Mouse (Mus musculus): ENCODE measurements around the gene Adora3.

Gene Adora3

DNA sequence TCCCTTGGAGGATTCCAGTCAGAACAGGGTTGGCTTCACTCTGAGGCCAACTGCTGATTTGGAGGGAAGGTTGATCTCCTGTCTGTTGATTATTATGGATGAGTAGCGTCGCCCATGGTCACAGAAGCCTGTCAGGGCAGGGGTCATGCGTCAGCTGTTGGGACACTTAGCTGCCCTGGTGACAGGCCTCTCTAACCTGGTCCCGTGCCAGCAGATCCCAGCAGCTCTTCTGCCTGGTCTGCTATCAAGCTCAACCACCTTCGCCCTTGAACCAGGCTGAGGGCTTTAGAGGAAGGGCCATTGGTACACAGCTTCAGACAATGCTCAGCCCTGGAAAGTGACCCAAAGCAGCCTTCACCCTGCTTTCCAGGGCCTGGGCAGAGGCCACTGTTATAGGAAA is 5.4 kb downstream of the Adora3 start:
- DNase-seq: peak in 1 of 2 experiments; percentile 68

DNA sequence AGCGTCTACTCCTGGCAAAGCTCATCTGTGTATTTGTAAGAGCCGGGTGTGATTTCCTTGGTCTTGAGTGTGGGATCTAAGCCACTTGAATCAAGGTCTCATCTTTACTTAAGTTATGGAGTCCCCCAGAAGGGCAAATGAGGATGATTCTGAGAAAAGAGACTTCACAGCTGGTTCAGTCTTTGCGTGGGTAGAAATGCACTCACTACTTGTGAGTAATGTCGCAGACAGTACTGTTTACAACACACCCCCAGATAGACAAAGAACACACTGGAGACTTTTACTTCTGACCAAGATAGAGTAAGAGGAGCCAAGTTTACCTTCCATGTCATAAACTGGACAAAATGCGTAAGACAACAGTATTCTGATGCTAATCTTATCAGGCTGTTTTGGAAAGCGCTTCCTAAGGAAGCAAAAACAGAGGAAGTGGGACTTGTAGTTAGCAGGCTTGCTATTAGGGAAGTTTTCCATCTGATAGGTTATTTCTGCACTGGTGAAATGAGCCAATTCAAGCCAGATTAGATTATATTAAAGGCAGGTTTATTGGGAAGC is 6.7 kb downstream of the Adora3 start:
- no peak for DNase-seq

DNA sequence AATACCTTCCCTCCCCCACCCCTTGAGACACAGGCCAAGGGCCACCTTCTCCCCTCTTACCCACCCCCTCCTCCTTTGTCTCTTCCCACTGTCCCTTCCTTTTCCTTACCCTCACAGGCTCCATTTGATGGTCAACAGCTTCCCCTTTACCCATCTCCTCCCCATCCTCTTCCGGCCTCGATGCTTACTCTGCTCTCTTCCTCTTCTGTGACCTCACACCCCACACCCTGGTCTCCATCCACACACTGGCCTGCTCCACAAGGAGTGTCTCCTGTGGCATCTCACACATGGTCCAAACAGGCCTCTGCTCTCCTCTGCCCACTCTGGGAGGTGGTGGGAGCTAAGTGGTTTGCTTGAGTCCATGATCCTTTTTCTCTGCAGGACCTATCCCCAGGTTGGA is 7.3 kb downstream of the Adora3 start:
- DNase-seq: no peak

DNA sequence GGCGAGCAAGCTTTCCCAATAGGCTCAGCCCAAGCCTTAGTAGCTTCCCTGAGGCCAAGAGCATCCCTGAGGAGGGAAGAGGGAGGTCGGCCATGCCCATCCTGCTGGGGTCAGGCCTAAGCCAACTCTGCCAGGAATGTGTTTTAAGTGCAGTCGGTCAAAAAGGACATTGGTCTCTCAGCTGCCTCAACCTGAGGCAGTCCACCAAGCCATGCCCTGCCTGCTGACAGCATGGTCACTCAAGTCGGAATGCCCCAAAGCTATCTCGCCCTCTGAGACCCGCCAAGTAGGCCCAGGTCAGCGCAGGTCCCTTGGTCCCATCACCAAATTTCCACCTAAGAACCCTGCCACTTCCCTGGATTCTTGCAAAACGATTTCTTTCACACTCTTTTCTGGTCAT is 8.1 kb downstream of the Adora3 start:
- no peak for DNase-seq

DNA sequence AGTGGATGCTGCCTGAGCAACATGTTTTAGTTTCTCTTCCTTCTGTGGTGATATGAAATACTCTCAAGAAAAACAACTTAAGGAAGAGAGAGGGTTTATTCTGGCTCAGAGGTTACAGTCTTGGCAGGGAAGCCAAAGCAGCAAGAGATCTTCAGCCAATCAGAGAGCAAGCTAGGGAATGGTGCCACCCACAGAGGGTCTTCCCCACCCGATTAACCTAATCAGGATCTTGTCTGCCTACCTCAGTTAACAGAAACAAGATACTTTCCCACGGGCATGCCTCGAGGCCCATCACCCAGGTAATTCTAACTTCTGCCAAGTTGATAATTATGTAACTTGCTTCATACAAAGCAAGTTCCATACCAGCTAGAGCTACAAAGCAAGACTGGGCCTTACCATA is 9.8 kb downstream of the Adora3 start:
- no peak for DNase-seq

DNA sequence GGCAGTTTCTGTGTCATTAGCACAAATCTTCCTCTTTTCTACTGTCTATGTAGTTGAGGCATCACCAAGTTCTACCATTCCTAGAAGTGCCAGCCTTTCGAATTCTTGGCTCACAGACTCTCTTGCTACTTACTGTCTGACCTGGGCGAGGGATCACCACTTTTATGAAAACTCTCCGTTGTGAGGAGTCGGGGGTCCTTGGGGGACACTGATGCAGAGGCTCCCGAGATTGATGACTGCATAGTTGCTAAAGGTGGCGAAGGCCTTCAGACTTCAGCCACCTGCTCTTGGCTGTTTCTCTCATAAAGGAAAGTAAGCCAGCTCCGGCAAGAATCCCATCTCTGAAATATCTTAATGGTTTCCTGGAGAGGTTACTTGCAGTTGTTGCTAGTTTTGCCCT is 11.4 kb downstream of the Adora3 start:
- no peak for DNase-seq

DNA sequence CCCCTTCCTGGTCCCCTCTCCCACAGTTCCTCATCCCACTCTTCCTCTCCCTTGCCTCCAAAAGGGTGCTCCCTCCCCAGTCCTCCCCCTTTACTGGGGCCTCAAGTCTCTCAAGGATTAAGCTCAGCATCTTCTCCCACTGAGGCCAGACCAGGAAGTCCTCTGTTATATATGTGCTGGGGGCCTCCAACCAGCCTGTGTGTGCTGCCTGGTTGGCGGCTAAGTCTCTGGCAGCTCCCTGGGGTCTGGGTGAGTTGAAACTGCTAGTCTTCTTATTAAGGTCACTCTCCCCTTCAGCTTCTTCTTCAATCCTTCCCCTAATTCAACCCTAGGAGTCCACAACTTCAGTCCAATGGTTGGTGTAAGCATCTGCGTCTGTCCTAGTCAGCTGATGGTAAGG is 12.5 kb downstream of the Adora3 start:
- no peak for DNase-seq

DNA sequence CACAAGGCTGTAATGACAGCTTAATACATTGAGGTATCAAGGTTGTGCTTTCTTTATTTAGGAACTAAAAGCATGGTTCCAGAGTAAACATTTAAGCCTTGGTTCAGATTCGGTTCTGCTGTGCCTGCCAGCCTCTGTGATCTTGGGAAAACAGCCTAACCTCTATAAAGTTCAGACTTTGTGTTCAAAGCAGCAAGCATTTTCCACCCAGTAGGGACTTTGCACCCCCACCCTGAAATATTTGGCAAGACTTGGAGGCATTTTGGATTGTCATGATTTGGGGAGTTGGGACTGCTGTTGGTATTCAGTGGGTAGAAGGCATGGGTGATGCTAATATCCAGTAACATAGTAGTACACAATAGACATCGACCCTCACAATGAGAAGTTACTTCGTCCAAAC is 18.3 kb downstream of the Adora3 start:
- no peak for DNase-seq

DNA sequence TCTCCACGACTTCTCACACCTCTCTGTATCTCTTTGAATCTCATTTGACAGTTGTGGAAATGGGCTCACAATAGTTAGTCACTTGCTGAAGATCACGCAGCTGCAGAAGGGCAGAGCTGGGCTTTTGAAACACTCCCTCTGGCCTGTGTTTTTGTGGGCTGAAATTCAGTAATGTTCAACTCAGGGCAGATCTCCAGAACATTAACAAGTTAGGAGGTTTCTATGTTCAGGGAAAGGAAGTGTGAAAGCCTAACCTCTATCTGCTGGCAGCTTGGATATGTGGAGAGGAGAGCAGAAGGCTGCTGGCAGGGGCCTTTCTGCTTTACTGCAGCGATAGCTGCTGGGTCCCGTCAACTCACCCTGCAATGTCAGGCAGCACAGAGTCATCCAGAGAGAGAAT is 19.6 kb downstream of the Adora3 start:
- peak; percentile 10 to 18 for DNase-seq

DNA sequence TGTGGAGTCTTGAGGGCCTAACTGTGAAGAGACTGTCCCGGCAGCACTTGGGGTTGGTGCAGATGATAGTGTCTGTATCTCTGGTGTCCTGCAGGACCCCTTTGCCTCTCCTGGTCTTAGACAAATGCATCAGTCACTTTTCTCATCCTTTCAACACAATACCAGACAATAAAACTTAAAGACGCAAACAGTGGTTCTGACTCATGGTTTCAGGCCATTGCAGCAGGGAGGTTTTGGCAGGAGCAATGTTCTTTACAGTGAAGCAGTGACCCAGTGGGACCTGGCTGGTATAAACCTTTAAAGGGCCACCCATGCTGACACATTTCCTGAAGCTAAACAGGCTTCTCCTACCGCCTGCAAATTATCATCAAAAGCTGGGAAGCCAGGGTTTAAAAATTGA is 20.5 kb downstream of the Adora3 start:
- DNase-seq: no peak

DNA sequence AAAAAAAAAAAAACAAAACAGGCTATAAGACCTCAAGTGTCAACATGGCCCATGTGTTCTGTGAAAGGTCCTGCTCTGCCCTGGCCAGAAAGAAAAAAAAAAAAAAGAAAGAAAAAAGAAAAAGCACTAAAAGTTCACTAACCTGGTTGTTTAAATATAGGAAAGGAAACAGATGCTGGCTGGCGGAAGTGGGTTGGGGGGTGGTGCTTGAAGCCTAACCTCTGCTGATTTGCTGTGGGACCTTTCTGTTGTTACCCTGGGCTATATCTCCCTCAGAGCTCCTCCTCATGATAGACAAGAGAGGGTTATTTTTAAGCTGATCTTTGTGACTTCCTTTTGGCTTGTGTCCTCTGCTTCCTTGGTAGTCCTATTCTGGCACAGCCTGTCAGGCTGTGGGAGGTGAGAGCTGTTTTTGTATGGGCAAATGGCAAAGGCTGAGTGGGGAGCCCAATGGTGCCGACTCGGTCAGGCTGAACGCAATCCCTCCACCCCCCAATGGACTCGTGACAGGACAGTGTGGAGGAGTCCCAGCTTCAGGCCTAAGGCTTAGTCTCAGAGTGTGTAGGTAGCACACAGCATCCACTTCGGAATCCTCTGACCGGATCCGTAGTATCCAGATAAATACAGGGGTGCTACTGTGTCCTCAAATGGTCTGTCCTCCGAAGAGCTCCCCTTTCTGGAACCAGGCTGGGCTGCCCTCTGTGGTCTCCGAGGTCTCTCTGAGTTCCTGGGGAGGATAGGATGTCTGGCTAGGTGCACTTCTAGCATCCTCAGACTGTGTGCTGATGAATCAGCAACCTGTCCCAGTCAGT is 21.3 kb downstream of the Adora3 start:
- peak; percentile 55 to 56 for DNase-seq

DNA sequence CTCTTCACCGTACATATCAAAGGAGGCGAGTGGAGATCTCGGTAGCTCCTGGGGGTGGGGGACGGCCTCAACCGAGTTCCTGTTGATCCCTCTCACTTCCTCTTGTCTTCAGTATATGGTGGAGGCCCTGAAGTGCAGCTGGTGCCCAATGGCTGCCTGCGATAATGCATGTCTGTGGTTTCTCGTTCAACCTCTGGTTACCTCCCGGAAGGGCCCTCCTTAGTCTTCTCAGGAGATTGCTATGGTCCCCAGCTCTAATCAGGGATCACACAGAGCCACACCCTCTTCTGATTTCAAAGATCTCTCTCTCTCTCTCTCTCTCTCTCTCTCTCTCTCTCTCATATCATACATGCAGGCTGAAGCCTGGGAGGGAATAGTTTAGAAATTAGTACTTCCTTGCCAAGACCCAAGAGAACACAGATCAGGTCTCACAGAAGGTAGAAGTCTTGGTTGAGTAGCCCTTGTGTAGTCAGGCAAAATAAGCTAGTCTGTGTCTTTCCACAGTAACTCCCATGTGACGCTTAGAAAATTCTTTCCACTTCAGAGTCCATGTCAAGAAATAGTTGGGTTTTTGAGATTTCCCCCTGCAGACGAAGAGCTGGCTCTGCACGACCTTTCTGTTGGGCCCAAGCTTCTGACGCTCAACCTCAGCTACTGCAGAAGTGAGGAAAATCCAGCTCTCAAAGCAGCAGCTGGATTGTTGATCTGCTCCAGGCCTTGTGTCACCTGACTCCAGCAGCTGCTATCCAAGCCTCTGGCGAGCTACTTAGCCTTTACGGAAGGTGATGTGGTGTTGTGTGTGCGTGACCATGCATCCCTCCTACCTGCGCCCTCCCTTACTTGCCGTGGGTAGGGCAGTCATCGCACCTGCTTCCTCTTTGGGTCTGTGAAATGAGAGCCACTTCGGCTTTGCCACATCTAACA is 22.2 kb downstream of the Adora3 start:
- DNase-seq: peak in 1 of 2 experiments; percentile 30

DNA sequence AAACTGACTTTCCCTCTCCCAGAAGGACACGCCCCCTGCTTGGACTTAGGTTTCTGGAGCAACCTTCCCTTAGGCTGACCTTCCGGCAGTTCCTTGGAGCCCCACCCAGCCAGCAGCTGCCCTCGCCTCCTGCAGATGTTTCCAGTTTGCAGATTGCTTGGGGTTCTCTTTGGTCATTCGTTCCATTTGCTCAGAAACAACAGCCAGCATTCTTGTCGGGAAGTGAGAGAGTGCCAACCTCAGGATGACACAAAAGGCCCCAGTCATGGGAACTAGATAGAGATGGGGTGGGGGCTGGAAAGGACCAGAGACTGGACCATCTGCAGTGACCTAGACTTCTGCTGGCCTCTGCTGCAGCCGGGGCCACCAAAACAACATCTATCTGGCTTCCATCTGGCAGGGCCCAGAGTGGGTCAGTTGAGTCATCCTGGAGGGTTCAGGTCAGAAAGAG is 23.3 kb downstream of the Adora3 start:
- DNase-seq: peak; percentile 46 to 51

DNA sequence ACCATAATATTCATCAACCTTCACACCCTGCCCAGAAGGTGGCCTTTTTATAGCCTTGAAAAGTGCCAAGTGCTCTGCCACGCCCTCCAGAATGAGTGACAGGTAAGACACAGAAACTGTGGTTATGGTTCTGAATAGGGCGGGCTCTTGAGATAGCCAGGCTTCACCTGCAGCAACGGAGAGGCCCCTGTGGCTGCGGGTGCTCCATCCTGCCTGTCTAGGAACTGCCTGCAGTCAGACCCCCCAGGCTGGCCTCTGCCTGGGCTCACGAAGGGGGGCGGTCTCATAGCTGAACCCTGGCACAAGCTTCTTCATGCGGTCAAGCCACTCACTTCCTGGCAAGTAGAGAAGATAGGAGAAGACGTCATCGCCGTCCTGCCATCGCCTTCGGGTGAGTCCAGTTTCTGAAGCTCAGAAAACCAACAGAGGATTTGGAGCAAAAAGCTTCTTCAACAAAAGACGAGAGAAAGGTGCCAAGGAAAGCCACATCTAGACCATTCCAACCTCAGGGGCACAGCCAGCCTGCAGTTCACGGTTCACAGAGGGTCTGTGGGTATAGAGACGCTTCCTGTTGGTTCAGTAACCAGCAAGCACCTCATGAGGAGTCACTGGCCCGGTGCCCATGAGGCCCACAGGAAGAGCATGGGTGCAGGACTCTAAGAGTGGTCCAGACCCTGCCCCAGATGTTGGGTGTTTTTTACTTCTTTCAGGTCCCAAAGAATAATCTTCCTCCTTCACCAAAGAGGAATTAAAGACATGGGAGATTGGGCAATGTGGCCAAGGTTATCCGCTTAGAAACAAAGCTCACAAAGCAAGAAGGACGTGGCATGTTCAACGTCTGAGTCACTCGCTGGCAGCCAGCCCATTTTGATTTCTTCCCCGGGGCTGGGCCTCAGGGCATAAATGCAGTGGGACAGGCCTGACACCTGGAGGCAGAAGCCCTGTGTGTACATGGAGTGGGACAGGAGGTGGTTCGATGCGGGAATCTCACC is 24.2 kb downstream of the Adora3 start:
- peak; percentile 86 to 93 for DNase-seq

DNA sequence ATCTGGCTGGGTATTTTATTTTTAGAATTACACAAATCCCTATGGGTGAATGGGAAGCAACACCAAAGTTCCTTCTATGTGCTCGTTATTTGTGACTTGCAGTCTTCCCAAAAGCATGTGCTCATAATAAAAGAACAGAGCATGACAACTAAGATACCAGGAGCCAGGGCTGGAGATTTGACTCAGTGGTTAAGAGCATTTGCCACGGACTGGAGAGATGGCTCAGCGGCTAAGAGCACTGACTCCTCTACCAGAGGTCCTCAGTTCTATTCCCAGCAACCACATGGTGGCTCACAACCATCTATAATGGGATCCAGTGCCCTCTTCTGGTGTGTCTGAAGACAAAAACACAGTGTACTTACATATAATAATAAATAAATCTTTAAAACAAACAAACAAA is 26.2 kb downstream of the Adora3 start:
- DNase-seq: no peak

DNA sequence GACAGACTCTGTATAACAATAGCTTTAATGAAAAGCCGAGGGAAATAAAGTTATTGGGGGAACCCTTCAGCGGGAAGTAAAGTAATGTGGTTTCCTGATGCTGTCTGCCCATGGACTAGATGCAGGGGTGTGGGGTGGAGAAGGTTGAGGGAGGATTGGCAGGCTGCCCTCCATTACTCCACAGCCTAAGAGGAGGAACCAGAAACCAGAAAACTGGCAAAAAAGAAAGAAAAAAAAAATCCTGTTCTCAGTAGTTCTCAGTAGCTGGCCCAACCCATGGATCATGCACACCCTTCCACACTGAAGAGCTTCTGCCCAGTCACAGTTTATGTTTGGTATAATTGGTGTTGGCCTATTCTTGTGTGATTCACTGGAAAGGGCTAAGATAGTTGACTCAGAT is 27.7 kb downstream of the Adora3 start:
- DNase-seq: peak; percentile 11 to 33

DNA sequence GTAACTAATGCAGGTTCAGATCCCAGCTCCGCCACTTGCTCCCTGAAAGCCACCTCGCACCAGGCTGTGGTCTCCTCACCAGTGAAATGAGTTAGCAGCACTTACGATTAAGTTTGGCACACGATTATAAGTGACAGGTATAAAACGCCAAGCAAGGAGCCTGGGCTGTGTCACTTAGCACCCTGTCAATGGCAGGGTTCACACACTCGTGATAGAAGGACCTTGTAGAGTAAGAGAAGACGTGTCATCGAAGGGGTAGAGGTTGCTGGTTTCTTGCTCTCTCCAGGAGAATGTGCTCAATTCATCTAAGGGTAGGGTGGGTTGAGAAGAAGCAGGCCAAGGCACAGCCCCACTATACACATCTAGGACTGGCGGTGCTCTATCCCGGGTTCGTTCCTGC is 28.2 kb downstream of the Adora3 start:
- DNase-seq: no peak

DNA sequence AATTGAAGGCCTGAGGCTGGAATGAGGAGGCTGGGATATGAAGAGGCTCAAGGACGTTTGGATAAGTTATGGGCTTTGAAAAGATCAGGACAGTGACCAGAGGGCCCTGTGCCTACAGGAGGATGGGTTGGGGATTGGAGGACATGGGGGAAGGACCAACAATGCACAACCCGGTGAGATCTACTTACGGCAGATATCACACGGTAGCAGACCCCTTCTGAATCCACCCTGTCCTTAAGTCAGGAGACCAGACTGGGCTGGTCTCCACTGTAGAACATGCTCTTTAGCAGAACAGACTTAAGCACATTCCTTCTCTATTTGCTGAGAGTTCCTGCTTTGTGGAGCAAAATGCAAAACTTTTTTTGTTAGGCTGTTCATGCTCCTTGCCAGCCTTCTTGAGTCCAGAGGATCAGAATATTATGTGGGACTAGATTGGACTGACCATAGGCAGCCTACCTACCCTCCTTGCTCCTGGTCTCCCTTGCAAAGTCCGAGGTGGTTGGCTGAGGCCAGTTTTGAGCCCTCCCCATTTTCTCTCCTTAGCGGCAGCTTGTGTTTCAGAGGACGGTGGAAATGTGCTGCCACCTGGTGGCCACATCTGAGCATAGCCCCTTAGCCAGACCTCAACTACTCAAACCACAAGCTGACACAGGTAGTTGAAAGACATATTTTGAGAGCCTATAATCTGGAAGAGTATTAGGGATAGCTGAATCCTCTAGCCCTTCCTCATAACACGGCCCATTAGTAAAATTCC is 28.9 kb downstream of the Adora3 start:
- DNase-seq: peak; percentile 80 to 89

DNA sequence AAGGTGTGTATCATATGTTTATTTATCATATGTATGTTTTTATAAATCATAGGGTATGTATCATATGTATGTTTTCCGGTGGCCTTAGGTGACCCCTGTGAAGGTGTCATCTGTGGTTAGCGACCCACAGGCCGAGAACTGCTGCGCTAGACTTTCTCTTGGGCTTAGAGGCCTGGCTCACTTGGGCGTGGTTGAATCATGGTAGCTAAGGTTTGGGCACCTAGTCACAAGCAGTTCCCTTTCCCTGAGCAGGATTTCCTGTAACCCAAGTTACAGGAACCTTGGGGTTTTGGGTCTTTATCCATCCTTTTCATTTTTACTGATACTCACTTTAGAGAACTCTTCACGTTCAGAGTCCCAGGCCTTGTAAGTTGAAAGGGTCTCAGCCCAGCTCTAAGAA is 29.6 kb downstream of the Adora3 start:
- no peak for DNase-seq

DNA sequence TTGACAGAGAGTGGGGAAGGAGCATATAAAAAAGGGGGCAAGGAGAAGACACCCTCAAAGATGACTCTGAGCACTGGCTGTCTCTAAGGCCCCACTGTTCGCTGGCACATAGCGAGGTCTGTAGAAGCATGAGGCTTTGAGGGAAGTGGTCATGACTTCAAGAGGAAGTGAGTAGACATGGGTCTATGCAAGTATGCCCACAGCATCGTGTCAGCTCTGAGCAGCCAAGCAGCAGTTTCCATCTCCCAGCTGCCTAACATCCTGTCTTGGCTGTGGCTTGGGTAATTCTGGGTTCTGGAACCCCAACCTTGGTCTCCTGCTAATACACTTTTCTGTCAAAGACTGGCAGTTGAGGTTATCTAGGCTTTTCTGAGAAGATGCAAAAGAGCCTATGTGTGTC is 30.1 kb downstream of the Adora3 start:
- peak in 1 of 2 experiments; percentile 6 for DNase-seq

DNA sequence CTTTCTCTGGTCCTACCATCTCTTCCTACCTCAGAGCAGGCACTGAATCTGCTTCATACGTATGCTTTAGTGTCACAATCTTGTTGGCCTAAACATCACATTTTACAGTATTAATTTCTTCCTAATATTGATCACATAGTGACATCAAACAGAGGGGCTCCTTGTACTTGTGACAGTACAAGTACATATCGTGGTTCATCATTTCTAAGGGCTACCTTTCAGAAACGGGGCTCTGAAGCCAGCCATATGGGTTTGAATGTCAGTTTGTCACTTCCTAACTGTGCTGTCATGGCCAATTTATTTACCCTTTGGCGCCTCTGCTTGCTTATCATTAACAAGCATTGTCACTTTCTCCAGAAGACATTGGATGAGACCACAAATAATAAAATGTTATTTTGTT is 30.8 kb downstream of the Adora3 start:
- DNase-seq: no peak

DNA sequence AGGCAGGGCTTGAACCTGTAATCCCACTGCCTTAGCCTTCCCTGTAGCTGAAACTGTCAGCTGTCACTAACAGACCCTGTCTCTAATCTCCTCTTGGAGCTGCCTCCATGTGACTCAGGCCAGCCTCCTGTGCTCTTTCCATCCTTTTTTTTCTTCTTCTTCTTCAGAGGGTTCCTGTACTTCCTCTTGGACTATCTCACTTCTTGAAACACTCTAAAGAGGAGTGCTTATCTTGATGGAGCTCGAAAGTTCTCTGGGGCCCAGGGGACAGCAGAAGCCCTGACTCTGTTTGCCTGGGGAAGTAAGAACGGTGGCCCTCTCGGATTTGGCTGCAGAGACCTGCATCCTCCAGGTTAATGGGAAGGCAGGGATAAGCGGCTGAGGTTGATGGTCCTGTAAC is 33.6 kb downstream of the Adora3 start:
- no peak for DNase-seq

Measured in kidney, postnatal 36 days (tissue).